Mouse (Mus musculus) G1E (cell line): ENCODE measurements at regions not wholly inside any gene's neighbourhood (a gene's known extent, or its start where the extent isn't known, plus 50 kb on each side); places are given as distances from the start of the nearest gene placed in this dataset.

Experiments
- CTCF ChIP-seq: IDR thresholded peaks from 2 replicates; pipeline ENCODE4 v1.5.1; 2012; ENCODE audit warnings: low read depth, low read length, inconsistent platforms, mixed read lengths
- GATA1 ChIP-seq: IDR thresholded peaks from 2 replicates; pipeline ENCODE4 v1.6.1; 2012; ENCODE audit warnings: borderline replicate concordance, low read length, inconsistent platforms, mixed read lengths
- TAL1 ChIP-seq: conservative IDR thresholded peaks from 2 replicates; pipeline ENCODE4 v1.6.1; 2012; ENCODE audit warnings: low read depth, low read length, inconsistent platforms, mixed read lengths

- TF ChIP-seq TAL1 (no peak), CTCF (no peak), GATA1 (no peak)
These were observed 186.5 kb upstream of the Mkln1 start for GRCm38 (mm10) chr6:31212080-31212479.
